Mouse (Mus musculus) erythroblast, embryonic 14.5 days (primary cell): ENCODE measurements around the gene Ccdc22. TPM values are rescaled to one million over a fixed set of nuclear protein-coding genes. Genes with fewer than 3 reads are reported as not detected.

Experiments
- H3K27me3 ChIP-seq: 2 replicates; pipeline ENCODE4 v1.6.1; 2012; ENCODE audit warnings: inconsistent platforms; ENCODE audit not compliant: control insufficient read depth
- H3K36me3 ChIP-seq: 2 replicates; pipeline ENCODE4 v1.6.1; 2012; ENCODE audit warnings: mild to moderate bottlenecking, inconsistent platforms; ENCODE audit not compliant: control insufficient read depth
- H3K4me1 ChIP-seq: 2 replicates; pipeline ENCODE4 v1.6.1; 2012; ENCODE audit warnings: inconsistent platforms; ENCODE audit not compliant: control insufficient read depth
- H3K4me3 ChIP-seq: replicated peaks from 2 replicates; pipeline ENCODE3; 2012; ENCODE audit warnings: moderate library complexity, mild to moderate bottlenecking, inconsistent platforms
- H3K9me3 ChIP-seq: 2 replicates; pipeline ENCODE4 v1.6.1; 2012; ENCODE audit warnings: low read length, inconsistent platforms, mixed read lengths; ENCODE audit not compliant: control insufficient read depth
- GATA1 ChIP-seq: IDR thresholded peaks from 2 replicates; pipeline ENCODE4 v1.6.1; 2012; ENCODE audit warnings: low read length, inconsistent platforms, mixed read lengths
- TAL1 ChIP-seq: IDR thresholded peaks from 3 replicates; pipeline ENCODE4 v1.6.1; 2012; ENCODE audit warnings: low read length, inconsistent platforms, mixed read lengths
- polyA plus RNA-seq: library from polyadenylated mRNA; stranded (reverse); fragments of >175 nt; gene quantifications from 2 replicates; pipeline ENCODE4 v1.2.3, GENCODE M21; 2012

Gene Ccdc22
- polyA plus RNA-seq, 1 experiment, result 3.4 TPM

DNA sequence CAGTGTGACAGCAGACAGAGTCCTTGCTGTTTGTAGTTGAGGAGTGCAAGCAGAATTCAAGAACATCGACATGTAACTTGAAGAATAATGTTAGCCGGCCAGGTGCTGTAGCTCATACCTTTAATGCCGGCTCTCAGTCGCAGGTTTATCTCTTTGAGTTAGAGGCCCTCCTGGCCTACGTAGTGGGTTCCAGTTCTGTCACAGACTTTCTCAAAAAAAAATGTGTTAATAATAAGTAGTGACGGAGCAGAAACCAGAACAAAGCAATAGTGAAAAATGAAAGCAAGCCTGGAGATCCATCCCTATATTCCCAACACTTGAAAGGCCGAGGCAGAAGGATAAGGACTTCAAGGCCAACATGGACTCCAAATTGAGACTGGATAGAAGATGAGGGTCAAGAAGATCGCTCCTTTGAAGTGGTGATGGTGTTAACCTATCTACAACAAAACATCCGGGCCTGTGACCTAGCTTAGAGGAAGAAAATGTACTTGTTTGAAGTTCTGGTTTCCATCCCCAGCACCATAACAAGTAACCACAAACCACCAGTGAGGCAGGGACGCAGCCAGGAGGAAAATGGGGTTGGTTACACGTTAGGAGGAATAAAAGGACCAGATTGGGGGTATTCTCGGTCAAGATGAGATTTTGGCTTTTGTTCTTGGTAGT, 12.7 kb upstream of the Ccdc22 start:
- Histone ChIP-seq H3K9me3 (0 out of 2 replicates have a peak, but pooled peaks cover 3% of the 10 kb centered on the region), H3K27me3 (no peaks in the 10 kb centered on the region), H3K4me3 (no peak overlapping the region), H3K4me1 (no peaks in the 10 kb centered on the region), H3K36me3 (no peaks in the 10 kb centered on the region)
- TF ChIP-seq TAL1, result no peak
- no peak for TF ChIP-seq GATA1

DNA sequence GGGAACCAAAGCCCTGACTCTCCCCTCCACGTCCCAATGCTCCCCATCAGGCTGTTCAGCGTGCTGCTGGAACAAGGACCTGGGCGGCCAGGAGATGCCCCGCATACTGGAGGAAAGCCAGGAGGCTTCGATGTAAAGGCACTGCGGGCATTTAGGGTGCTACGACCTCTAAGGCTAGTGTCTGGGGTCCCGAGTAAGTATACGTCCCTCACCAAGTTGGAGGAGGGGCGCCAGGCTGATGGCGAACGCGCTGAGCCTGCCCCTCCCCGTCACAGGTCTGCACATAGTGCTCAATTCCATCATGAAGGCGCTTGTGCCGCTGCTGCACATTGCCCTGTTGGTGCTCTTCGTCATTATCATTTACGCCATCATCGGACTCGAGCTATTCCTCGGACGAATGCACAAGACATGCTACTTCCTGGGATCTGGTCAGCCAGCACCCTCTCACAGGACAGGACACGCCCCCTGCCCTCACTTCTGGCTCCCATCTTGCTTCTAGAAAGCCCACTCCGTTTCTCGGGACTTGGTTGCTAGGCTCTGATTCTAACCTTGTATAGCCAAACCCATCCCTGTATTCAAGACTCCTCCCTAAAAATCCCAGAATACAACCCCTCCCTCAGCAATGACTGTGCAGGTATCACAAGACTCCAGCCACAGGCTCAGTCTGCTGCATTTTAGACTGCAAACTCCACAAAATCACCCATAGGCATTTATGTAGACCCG, 5.4 kb upstream of the Ccdc22 start:
- TF ChIP-seq TAL1 (no peak), GATA1 (no peak)

DNA sequence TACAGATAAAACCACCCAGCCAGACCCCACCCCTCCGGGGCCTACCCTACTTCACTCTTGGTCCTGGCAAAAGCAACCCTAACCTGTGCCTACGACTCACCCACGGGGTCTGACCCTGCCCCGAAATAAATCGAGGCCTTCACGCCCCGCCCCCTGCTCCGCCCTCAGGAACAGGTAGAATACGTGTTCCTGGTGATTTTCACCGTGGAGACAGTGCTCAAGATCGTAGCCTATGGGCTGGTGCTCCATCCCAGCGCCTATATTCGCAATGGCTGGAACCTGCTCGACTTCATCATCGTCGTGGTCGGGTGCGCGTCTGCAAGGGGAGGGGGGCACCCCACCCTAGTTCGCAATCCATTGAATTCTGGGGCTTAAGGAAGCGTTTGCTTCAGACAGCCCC, 4.7 kb upstream of the Ccdc22 start:
- no peaks in the 10 kb centered on the region for H3K36me3 ChIP-seq
- TF ChIP-seq TAL1 (no peak), GATA1 (no peak)
- H3K4me3 ChIP-seq, result no peak overlapping the region

More for the DNA sequence above, 5.4 kb upstream of the Ccdc22 start:
- peaks cover 39% of the 10 kb centered on the region for H3K27me3 ChIP-seq
- H3K4me3 ChIP-seq, result no peak overlapping the region
- H3K4me1 ChIP-seq, result peaks cover 4% of the 10 kb centered on the region
- no peaks in the 10 kb centered on the region for H3K36me3 ChIP-seq
- H3K9me3 ChIP-seq, result peaks cover 7% of the 10 kb centered on the region; the same call in 1 of the 2 replicates

DNA sequence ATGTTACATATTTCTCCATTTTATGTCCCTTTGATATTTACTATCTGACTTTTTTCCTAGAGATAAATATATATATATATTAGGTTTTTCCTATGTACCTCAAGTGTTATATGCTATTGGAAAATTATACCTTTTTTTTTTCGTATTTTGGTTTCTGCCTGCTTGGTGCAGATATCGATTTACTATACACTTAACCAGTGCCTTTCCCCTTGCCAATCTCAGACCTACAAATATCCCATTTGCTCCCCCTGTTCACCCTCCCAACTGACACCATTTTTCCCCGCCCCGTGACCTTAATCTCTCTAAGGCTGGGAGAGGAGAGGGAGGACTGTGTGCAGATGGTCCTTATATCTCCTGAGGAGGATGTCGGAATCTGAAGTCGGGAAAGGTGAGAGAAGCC, 1.5 kb upstream of the Ccdc22 start, which contains the start of gene Cacna1f:
Cacna1f (plus strand) TSS at position 301 of the 400 bp plus-strand sequence.
- H3K36me3 ChIP-seq, result peaks cover 21% of the 10 kb centered on the region
- peaks cover 20% of the 10 kb centered on the region for H3K4me1 ChIP-seq
- TF ChIP-seq GATA1 (no peak), TAL1 (no peak)
- peaks cover 39% of the 10 kb centered on the region for H3K27me3 ChIP-seq
- no peak within 1 kb of the TSS for H3K4me3 ChIP-seq
- peaks cover 4% of the 10 kb centered on the region; the same call in 1 of the 2 replicates for H3K9me3 ChIP-seq

More for the DNA sequence above, 4.7 kb upstream of the Ccdc22 start:
- H3K4me1 ChIP-seq, result peaks cover 8% of the 10 kb centered on the region
- H3K27me3 ChIP-seq, result peaks cover 39% of the 10 kb centered on the region
- H3K9me3 ChIP-seq, result peaks cover 7% of the 10 kb centered on the region; the same call in 1 of the 2 replicates

DNA sequence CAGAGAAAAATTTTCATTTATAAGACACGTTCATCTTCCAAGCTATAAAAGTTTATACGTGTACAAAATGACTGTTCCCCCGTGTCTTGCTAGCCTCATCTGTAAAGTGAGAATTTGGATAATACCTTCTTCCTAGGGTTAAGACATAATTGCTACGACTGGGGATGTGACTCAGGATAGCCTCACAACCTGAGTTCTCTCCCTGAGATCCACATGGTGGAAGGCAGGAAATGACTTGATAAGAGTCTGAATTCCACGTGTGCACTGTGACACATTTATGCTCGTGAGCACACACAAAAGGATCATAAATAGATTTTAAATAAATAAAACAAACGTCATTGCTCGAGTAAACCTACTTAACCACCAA, 241 bp upstream of the Ccdc22 start:
- peaks cover 1% of the 10 kb centered on the region; the same call in 1 of the 2 replicates for H3K9me3 ChIP-seq
- H3K27me3 ChIP-seq, result peaks cover 27% of the 10 kb centered on the region
- H3K36me3 ChIP-seq, result peaks cover 27% of the 10 kb centered on the region
- peaks cover 18% of the 10 kb centered on the region for H3K4me1 ChIP-seq
- peak overlapping the region; percentile 71 for H3K4me3 ChIP-seq
- TF ChIP-seq TAL1 (no peak), GATA1 (no peak)

DNA sequence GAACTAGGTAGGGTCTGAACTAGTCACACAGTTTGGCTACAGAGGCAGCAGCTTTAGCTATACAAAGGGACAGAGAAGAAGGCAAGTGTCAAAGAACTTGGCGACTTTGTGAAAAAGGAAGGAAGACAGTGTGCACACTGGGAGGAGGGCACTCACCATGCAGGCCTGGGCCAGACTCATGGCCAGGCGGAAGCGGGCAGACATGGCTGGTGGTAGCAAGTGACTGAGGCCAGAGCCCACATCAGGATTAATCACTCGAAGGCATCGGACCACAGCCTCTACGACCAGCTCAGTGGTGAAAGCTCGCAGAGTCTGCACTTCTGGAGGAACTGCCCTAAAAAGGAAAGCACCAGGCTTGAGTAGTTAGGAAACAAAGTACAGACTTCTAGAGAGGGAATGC, 1.3 kb downstream of the Ccdc22 start:
- Histone ChIP-seq H3K4me1 (peaks cover 18% of the 10 kb centered on the region), H3K36me3 (peaks cover 42% of the 10 kb centered on the region), H3K9me3 (peaks cover 3% of the 10 kb centered on the region; the same call in 1 of the 2 replicates), H3K4me3 (peak overlapping the region; percentile 71), H3K27me3 (peaks cover 16% of the 10 kb centered on the region)
- TF ChIP-seq TAL1, result no peak
- TF ChIP-seq GATA1, result no peak

DNA sequence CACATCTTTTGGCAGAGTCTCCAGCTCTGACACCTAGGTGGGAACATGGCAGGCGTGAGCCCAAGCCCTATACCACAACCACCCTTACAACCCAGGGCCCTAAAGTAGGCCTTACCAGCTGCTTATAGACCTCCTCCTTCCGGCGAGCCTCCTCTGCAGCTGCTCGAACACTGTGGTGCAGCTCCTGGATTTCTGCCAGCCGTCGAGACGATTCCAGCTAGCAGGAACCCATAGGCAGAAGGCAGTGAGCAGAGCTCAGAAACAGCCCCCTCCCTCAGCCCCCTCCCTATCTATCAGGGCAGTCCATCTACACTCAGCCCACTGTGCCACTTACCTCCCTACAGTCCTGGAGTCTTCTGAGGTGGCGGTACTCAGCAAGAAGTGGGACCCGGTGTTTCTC, 9.9 kb downstream of the Ccdc22 start:
- Histone ChIP-seq H3K27me3 (no peaks in the 10 kb centered on the region), H3K4me1 (no peaks in the 10 kb centered on the region), H3K9me3 (peaks cover 3% of the 10 kb centered on the region; the same call in 1 of the 2 replicates), H3K4me3 (no peak overlapping the region), H3K36me3 (peaks cover 87% of the 10 kb centered on the region)
- TF ChIP-seq GATA1, result no peak
- no peak for TF ChIP-seq TAL1

DNA sequence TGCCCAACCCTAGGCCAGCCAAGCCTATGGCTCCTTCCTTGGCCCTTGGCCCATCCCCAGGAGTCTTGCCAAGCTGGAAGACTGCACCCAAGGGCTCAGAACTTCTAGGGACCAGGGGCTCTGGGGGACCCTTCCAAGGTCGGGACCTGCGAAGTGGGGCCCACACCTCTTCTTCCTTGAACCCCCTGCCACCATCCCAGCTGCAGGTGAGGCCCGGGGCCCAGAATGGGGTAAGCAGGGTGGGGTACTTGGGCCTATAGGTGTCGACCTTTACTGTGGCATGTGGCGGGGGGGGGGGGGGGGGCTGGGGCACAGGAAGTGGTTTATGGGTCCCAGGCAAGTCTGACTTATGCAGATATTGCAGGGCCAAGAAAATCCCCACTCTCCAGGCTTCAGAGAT, 19.0 kb downstream of the Ccdc22 start:
- Histone ChIP-seq H3K4me3 (no peak overlapping the region), H3K9me3 (no peaks in the 10 kb centered on the region), H3K4me1 (peaks cover 5% of the 10 kb centered on the region), H3K27me3 (no peaks in the 10 kb centered on the region), H3K36me3 (peaks cover 21% of the 10 kb centered on the region)
- TF ChIP-seq TAL1, result no peak
- TF ChIP-seq GATA1, result no peak

DNA sequence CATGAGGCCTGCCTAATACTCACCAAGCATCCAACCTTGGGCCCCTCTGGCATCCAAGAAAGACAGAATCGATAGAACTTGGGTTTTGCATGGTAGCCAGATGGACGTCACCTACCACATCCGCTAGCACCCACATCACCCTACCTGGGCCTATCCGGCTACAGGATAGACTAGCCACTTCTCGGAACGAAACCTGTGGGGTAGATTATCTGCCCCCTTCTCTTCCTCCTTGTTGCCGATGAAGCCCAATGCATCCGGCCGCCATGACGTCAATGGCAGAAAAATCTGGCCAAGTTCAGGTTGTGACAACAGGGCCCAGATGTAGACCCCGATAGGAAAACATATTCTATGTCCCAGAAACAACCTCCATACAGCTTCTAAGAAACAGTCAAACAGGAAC, 21.4 kb downstream of the Ccdc22 start:
- no peak overlapping the region for H3K4me3 ChIP-seq
- peaks cover 9% of the 10 kb centered on the region for H3K36me3 ChIP-seq
- no peaks in the 10 kb centered on the region for H3K9me3 ChIP-seq
- TF ChIP-seq GATA1 (no peak), TAL1 (no peak)
- H3K4me1 ChIP-seq, result peaks cover 3% of the 10 kb centered on the region
- no peaks in the 10 kb centered on the region; the same call in 1 of the 2 replicates for H3K27me3 ChIP-seq
